Mouse (Mus musculus): Measurements from ENCODE around the gene Tril.

- TF ChIP-seq POLR2A (IDR thresholded peaks at IDR 0.05; ENCODE audit: insufficient read depth, low read depth, low read length) = no peak
- no peak for TF ChIP-seq CTCF (IDR thresholded peaks at IDR 0.05; ENCODE audit: insufficient read depth, low read depth, low read length)
These were observed 11.8 kb downstream of the Tril start for GRCm38 (mm10) chr6:53808801-53809200.

Measured in olfactory bulb, adult 2 months (tissue).